Mouse (Mus musculus): ENCODE data around the gene Adrb1.
A peak's percentile ranks its signal among the peaks of the same experiment; 100 is the strongest.

Adrb1 gene

DNA sequence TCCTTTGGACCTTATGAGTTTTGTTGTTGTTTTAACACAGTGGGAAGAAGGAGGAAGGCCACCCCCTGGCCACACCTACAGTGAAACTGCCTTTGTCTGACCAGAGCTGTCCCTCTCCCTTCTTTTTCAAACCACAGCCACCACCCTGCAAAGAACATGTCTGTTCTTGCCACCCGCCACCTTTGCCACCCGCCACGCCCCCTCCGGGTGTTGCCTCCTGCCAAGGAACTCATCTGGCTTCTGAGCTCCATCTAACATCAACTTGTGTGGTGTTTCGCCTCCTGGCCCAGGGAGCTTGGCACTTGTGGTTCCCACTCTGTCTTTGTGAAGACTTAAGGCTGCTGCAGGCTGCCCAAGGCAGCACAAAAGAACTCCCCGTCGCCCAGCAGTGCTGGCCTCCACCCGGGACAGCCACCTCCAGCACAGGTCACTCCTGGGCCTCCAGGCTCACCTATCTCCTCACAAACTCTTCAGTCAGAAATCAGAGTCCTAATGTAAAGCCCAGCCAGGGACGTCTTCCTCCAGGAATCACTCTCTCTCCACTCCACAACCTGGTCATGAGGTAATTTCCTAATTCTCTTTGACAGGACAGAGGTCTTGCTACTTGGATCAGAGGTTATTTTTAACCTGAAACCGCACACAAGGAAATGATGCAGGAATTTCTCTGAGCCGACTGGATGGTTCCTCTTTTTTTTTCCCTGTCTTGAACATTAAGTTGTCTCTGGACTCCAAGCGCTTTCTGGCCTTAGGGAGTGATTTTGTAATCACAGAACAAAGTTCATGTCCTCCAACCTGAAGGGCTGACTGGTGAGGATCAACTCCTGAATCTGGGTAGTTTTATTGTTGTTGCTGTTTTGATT is 18.5 kb upstream of the Adrb1 start:
- DNase-seq (ENCODE audit: low spot score in 2 of 2): no peak

DNA sequence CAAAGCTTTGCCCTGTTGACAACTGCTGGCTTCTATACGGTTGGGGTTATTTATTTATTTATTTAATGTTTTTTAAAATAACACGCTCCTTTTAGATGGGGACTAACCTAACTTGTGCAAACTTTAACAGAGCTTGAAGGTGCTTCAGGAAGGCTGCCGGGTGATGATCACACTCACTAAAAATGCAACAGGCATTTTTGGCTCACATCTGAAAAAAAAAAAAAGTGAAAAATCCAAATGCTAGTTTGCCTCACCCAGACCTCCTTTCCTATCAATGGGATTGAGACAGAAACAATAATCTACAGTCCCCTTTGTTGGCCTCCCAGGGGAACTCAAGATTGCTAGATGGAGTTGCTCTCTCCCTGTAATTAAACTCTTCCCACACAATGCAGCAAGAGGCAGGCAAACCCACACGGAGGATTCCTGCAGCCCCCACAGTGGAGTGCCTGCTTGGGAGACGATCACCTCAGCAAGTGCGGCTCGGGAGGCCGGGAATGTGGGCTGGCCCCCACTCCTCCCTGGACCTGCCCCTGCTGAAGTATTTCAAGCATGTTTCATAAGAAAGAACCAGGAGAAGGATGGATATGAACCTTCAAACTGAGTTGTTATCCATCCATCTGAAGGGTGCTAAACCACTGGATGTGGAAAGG is 16.8 kb upstream of the Adrb1 start:
- peak in 1 of 2 experiments; percentile 23 for DNase-seq (ENCODE audit: low spot score in 2 of 2)

DNA sequence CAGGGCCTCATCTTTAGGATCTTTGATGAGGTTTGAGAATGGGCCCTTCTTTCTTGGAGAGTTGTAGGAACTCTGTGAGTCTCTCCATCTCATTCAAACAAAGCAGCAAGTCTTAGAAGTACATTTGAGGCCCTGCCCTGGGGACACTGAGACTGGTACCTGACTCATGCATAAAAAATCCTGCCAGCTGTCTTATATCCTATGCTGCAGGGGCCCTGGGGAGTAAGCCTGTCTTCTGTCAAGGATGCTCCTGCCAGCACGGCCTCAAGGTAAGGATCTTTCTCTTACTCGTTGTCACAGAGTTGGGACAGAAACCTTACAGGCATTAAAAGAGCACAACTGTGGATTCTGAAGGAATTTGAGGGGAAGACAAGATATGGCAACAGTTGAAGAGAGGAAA is 13.2 kb upstream of the Adrb1 start:
- DNase-seq (ENCODE audit: low spot score in 2 of 2): no peak

DNA sequence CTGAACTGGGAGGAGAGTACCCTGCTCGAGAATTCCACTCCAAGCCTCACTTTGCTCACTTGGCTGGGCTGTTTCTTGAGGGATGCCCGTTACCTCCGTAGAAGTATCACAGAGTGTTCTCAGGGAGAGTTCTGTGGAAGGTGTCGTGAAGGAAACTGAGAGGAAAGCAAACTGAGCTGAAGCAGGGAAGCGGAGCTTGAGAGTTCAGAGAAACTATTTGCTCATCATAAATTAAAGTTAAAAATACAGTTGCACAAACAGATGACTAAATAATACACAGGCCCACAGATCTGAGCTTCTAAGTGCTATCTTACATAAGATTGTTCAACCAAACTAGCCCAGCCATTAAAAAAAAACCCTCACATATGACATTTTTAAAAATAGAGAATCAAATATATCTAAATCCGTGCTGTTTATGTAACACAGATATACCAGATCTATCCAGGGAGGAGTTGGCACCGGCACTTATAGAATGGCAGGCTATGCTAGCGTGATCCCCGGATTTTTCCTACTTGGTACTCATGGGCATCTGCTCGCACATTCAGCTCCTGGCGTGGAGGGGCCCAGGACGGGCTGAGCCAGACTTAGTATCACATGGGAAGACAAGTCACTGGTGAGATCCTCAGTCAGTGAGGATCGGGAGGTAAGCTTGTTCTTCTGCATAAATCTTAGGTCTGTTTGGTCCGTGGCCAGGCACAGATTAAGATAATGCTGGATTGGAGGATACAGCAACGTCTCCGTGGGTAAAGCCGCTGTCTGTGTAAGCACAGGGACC is 11.7 kb upstream of the Adrb1 start:
- DNase-seq (ENCODE audit: low spot score in 2 of 2): peak; percentile 75 to 87

DNA sequence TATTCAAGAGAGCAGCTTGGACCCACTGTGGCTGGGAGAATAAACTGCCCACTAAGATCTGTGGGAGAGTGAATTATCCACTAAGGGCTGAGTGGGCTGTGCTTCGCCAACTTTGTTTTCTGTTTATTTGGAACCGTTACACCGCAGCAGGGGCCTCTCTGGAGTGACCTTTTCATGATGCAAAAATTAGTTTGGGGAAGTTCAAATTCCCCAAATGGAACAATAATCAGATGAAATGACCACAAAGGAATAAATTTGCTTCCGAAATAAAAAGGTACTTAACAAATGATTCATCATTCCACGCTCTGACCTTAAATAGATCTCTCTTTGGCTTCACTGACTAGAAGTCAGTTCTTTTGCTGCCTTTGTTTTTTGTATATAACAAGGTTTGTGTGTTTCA is 8.4 kb upstream of the Adrb1 start:
- DNase-seq (ENCODE audit: low spot score in 2 of 2): no peak

DNA sequence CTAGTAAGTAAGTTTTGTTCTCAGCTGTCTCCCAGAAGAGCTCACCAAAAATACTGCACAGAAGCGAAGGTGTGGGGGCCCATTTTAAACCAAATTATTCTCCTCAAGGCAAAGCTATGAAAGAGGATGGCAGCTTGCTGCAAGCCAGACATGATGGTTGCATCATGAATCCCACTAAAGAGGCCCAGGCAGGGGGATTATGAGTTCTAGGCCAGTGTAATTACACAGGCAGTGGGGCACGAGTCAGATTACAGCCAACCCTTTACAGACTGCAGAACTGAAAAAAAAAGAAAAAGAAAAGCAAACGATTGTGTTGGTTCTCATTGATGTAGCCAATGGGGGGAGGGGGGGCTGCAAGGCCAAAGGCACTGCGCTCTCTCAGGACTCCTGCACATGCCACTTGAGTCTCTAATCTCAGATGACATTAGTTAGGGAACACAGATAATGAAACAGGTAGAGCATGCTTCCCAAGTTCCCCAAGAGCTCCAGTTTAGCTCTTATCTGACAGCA is 7.3 kb upstream of the Adrb1 start:
- DNase-seq (ENCODE audit: low spot score in 2 of 2): no peak

DNA sequence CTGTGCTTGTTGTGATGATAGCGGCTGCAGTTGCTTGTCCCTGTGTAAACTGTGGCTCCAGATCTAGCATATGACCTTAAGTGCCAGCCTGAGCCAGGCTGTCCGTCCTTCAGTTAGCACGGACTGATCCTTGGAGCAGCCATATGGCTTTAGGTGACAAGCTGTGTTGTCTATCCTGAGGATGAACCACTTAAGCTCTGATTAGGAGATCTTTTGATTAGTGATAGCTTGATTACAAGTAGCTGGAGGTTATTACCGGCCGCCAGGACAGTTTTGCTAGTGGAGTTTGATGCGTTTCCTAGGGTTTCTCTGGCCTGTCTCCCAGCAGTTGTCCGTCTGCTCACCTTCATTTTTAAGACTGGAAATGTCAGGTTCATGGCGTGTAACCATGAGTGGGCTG is 4.0 kb upstream of the Adrb1 start:
- no peak for DNase-seq (ENCODE audit: low spot score in 2 of 2)

DNA sequence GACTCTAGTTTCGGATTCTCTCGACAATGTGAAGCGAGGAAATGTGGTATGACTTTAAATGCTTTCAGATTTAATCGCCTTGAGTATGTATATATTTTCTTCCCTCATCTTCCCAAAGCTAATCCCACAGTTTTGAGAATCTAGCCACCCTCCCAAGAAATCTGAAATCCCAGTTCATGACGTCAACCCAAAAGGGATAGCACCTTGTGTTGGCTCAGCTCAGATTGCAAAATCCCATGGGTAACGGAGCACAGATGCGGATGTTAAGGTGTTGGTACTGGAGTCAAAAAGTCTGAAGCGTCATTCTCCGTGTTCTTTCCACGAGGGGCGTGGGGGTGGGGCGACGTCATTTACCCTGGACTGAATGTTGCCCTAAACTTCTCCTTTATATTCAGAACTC is 1.1 kb upstream of the Adrb1 start:
- DNase-seq (ENCODE audit: low spot score in 2 of 2): no peak

DNA sequence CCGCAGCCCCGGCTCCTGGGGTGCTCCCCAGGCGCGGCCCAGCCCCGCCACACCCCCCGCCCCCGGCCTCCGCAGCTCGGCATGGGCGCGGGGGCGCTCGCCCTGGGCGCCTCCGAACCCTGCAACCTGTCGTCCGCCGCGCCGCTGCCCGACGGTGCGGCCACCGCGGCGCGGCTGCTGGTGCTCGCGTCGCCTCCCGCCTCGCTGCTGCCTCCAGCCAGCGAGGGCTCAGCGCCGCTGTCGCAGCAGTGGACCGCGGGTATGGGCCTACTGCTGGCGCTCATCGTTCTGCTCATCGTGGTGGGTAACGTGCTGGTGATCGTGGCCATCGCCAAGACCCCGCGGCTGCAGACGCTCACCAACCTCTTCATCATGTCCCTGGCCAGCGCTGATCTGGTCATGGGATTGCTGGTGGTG is 300 bp downstream of the Adrb1 start:
- no peak for DNase-seq (ENCODE audit: low spot score in 2 of 2)

DNA sequence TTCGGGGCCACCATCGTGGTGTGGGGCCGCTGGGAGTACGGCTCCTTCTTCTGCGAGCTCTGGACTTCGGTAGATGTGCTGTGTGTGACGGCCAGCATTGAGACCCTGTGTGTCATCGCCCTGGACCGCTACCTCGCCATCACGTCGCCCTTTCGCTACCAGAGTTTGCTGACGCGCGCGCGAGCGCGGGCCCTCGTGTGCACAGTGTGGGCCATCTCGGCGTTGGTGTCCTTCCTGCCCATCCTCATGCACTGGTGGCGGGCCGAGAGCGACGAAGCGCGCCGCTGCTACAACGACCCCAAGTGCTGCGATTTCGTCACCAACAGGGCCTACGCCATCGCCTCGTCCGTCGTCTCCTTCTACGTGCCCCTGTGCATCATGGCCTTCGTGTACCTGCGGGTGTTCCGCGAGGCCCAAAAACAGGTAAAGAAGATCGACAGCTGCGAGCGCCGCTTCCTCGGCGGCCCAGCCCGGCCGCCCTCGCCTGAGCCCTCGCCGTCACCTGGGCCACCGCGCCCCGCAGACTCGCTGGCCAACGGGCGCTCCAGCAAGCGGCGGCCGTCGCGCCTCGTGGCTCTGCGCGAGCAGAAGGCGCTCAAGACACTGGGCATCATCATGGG is 822 bp downstream of the Adrb1 start:
- peak; percentile 65 to 72 for DNase-seq (ENCODE audit: low spot score in 2 of 2)

DNA sequence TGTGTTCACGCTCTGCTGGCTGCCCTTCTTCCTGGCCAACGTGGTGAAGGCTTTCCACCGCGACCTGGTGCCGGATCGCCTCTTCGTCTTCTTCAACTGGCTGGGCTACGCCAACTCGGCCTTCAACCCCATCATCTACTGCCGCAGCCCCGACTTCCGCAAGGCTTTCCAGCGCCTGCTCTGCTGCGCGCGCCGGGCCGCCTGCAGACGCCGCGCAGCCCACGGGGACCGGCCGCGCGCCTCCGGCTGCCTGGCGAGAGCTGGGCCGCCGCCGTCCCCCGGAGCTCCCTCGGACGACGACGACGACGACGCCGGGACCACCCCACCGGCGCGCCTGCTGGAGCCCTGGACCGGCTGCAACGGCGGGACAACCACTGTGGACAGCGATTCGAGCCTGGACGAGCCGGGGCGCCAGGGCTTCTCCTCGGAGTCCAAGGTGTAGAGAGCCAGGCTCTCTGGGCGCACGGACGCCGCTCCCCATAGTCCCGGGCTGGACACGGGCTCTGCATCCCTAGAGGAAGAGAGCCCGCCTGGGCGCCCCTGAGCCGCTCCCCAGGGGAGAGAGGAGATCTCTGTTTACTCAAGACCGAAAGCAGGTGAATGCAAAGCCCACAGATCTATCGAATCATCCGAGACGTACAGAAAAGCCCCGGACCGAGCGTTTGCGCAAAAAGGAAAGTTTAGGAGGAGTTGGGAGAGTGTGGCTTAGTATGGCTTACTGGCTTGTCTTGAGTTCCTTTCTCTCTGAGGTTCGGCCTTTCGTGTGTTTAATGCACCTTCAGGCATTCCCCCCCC is 1.5 kb downstream of the Adrb1 start:
- DNase-seq (ENCODE audit: low spot score in 2 of 2): no peak

DNA sequence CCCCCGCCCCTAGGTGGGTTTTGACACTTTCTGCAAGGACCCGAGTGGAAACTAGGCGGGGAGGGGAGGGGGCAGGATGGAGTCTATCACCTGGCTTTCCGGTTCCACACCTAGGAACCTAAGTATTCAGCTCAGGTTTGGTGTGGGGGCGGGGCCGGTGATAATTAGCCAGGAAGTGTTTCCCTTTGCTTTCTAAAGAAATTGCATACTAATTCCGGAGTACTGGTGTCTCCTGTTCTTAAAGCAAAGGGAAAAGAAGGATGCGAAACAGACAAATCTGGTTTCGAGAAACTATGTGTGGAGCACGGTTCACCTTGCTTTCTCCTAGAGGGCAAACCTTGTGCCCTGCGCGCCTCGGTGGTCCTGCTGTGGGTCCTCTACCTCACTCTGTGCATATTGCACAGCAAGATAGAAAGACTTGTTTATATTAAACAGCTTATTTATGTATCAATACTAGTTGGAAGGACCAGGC is 2.2 kb downstream of the Adrb1 start:
- DNase-seq (ENCODE audit: low spot score in 2 of 2): peak in 1 of 2 experiments; percentile 35

DNA sequence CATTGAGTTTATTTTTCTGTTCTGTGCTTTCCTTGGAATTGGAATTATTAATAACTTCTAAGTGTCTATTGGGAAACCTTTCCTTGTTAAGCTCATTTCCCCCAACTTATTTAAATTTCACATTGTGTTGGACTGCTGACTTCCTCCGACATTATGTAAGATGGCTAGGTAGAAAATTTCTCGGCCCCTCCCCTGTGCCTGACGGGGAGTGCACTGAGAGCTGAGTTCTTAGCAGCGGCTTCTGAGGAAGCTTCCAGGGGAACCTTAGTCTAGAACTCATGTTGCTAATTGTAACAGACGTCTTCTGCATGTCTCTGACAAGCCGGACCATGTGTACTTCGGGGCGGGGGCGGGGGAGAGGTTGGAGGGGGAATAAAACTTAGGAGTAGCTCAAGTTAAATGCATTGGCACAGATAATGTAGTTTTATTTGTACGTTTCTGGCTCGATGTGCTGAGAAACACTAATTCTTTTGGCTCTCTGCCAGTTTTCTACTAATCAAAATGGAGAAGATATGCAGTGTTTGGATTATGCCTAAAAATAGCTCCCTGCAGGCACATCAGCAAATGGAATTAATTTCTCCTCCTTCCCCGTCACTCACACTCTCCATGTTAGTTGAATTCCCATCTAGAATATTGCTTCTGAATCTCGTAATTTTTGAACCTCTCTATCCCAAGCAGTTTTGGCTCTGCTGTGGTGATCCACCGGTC is 5.3 kb downstream of the Adrb1 start:
- DNase-seq (ENCODE audit: low spot score in 2 of 2): no peak

DNA sequence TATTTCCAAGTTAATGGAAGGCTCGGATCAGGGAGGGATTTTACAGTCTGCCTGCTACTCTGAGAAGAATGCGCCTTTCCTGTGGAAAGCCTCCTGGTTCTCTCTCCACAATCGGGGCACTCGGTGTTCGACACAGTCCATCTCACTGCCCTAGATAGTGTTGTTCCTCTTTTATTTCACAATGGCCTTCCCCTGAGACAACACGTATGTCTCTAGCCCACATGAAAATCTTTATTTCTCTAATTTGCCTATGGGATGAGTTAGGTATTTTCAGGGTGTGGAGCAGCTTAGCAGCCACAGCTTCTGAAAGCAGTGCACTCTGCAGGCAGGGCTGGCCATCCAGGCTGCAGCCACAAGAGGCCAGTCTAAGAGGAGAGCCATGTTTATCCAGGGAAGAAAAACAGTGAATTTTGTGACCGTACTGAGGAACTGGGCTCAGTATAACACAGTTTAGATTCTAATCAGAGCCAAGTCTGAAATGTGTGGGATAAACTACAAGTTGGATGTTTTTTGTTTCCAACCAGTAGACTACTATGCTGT is 12.1 kb downstream of the Adrb1 start:
- no peak for DNase-seq (ENCODE audit: low spot score in 2 of 2)

DNA sequence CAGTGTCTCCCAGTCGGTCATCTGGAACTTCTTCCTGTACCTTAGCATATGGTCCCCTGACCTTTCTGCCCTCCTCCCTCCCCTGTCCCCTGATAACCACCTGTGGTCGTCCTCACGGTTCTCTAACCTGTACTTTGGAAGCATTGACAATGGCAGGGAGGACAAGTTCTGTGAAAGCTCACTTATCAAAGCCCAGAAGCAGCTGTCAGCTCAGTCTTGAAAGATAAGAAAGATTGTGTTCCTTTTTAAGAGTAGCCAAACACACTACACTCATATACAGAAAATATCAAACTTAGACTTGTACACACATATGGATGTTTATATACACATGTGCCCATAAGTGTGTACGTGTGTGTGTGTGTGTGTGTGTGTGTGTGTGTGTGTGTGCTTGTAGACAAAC is 13.7 kb downstream of the Adrb1 start:
- no peak for DNase-seq (ENCODE audit: low spot score in 2 of 2)

DNA sequence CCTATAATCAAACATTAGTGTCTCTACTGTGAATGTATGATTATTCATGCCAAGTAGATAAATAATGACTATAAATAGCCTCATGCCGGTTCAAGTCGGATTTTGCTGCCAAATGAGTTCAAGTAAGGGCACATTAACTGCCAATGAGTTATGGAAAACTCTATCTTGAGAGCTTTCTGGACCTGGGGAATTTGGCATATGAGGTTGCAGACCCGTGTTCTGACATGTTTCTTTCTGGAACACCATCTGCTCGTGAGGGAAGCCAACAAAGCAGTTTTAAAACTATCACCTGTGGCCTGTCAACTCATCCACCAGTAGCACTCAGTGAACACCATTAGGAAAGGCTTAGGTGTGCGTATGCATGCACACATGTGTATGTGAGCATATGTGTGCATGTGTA is 14.3 kb downstream of the Adrb1 start:
- DNase-seq (ENCODE audit: low spot score in 2 of 2): no peak

DNA sequence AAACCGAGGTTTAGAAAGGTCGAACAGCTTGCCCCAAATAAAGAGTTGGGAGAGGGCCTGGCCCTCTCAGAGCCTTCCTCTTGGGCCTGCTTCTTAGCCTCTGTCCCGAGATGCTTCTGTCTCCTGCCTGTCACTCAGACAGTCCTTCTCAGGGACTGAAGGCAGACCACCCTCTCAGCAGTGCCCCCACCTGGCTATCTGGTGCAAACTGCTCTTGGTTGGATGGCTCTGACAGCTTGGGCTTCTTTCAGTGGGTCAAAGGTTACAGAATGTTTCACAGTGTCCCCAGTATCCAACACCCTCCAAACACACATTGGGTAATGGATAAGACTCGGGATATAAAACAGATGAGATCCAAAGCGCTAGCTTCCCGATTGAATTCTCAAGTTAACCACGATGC is 23.1 kb downstream of the Adrb1 start:
- DNase-seq (ENCODE audit: low spot score in 2 of 2): no peak

DNA sequence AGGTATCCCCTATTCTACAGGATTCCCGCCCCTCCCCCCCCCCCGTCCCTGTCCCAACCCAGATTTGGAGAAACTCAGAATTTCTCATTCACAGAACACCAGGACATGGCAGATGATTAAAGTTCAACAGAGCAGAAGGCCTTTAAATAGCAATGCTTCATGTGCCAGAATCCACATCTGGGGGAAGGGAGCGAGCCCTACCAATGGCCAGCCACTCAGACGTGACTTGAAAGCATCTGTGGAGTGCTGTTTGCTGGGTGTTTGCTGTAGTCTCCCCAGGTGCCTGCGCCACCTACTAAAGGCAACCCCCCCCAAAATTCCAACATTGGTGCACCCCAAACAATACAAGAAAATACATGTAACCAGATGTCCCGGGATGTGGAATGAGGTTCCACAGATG is 23.5 kb downstream of the Adrb1 start:
- no peak for DNase-seq (ENCODE audit: low spot score in 2 of 2)

DNA sequence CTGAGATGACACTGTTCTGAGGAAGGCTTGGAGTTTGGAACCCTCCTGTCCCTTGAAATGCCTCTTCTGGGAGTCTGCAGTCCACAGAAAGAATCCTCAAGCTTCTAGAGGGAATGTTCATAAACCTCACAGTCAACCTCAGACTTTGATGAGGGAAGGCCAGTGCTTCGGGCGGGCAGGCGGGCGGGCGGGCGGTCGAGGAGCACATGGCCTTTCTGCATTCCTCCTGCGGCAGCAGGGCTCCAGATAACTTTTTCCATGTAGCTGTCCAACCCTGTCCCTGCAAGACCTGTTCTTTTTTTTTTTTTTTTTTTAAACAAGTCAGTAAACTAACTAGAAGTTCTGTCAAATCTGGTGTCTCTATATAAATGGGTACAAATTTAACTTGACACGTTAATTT is 24.6 kb downstream of the Adrb1 start:
- no peak for DNase-seq (ENCODE audit: low spot score in 2 of 2)

DNA sequence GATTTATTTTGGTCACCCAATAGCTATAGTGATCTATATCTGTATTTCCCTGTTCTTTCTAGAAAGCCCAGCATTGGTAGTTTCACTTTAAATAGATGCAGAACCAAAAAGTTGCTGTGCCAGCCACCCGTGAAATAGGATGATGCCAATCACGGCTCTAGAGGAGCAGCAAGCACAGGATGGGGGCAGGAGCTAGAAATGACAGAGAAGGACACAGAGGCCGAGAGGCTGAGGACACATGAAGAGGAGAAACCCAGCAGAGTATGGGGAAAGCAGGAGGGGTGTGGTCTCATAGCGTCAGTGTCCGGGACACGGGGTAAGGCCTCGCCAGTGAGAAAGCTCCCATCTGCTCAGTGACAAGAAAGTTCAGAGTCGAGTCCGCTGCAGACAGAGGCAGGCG is 25.9 kb downstream of the Adrb1 start:
- no peak for DNase-seq (ENCODE audit: low spot score in 2 of 2)

Measured in right cerebral cortex, adult 2 months (tissue).